Mouse (Mus musculus) G1E-ER4 (cell line): Measurements from ENCODE around the gene Tex33. TPM values are rescaled to one million over a fixed set of nuclear protein-coding genes. Genes with fewer than 3 reads are reported as not detected.

Experiments
- GATA1 ChIP-seq: IDR thresholded peaks from one replicate; pipeline ENCODE4 v1.8.0; 2012; ENCODE audit warnings: low read length, inconsistent platforms
- polyA plus RNA-seq: library from polyadenylated mRNA; stranded (reverse); fragments of >175 nt; gene quantifications from 2 replicates; pipeline ENCODE4 v1.2.3, GENCODE M21; 2012

Gene Tex33
- polyA plus RNA-seq, 1 experiment: not detected

- no peak for TF ChIP-seq GATA1
These were observed 5.6 kb upstream of the Tex33 start for GRCm38 (mm10) chr15:78401345-78401744.

DNA sequence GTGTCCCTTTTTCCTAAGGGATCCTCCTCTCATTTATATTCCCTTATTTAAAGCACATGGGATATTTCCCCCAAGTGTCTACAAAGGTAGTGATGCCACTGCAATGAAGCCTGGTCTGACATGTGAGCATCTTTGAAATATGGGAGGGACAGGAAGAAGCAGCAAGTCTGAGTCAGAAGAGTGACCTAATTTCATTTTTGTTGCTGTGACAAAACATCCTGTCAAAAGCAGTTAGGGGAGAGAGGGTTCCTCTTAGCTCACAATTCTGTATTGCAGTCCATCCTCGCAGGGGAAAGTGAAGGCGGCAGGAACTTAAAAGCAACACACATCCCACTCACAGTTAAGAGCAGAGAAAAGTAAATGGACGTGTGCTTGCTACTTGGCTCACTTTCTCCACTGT, 4.9 kb downstream of the Tex33 start:
- no peak for TF ChIP-seq GATA1

- no peak for TF ChIP-seq GATA1
These were observed 10.1 kb downstream of the Tex33 start for GRCm38 (mm10) chr15:78385564-78385963.

DNA sequence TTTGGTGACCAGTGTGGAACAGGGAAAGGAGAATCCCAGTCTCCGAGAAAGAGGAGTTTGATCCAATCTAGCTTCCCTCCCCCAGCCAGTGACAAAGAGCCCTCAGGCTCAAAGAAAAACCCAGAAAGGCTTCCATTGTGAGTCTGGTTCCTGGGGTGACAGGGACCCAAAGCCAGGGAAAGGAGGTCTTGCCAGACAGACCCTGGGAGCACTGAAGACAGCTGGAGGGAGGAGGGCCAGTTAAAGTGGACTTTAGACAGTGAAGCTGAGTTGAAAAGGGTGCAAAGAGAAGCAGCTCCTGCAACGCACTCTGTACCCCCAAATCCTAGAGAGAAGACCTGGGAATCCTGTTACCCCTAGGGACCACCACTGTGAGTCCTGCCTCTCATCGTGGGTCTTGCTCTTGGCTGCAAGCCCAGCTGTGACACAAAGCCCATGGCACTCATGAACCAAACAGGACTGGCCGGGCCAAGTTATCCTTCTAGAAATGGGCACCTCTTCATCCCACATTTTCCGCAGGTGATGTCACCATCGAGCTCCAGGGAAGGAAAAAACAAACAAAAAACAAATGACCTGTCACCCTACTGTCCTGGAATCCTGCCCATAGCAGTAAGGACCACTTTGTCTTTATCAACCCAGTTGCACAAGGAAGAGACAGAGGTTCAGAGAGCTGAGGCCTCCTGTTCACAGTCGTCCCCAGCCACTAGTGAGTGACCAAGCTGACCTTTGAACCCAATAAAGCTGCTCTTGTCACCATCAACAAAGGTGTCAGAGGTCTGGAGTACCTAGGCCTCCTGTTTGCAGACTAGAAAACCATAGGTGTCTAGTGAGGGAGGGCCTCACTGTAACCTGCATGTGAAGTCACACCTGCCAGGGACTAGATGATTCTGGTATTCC, 11.2 kb downstream of the Tex33 start:
- no peak for TF ChIP-seq GATA1

- TF ChIP-seq GATA1: no peak
These were observed 12.1 kb downstream of the Tex33 start for GRCm38 (mm10) chr15:78383450-78384219.

- TF ChIP-seq GATA1: no peak
These were observed 13.6 kb downstream of the Tex33 start for GRCm38 (mm10) chr15:78382115-78382514.

- no peak for TF ChIP-seq GATA1
These were observed 15.0 kb downstream of the Tex33 start for GRCm38 (mm10) chr15:78380741-78381140.

DNA sequence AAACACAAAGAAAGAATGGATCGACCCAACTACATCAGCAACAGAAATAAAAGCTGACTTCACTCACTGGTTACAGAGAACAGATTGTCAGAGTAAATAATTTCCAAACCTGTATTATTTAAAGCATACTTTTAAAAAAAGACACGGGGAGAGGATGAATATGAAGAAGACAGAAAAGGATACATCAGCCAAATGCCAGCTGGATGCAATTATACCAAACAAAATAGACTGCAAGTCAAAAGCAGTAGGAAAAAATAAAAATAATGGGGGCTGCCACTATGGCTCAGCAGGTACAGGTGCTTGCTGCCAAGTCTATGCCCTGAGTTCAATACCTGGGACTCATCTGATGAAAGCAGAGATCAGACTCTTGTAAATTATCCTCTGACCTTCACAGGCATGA, 15.5 kb downstream of the Tex33 start:
- TF ChIP-seq GATA1: no peak

DNA sequence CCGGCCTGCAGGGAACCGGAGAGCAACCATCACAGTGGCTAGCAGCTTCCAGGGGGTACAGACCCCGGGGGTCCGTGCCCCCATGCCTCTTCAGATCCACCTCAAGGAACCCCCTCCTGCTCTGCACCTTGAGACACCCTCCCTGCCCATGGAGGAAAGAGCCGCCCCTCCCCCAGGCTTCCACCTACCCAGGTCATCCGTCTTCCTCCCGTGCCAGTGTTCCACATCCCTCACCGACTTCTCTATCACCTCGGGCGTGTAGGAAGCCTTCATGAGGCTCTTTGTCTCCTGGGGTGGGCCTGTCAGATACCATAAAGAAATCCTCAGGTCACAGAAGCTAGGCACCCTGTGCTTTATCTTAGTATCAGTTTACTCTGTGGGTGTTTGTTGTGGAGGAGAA, 17.2 kb downstream of the Tex33 start:
- no peak for TF ChIP-seq GATA1

DNA sequence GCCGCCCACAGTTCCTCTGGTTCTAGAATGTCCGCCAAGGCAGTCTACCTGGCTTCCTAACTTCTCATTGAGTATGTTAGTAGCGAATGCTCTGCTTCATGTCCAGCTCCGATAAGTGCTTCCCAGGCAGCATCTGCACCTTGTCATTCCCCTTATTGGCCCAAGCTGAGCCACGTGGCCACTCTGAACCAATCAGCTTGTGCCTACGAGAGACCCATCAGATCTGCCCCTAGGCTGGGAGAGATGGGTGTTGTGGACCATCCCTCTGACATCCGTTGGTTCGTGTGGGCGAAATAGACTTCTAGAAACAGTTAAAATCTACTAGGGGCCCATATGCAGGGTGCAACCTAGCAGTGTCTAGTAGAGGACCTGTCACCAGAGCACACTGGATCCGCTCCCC, 17.9 kb downstream of the Tex33 start:
- TF ChIP-seq GATA1: no peak

GRCm38 (mm10) chr15:78374204-78374603, 21.5 kb downstream of the Tex33 start:
- TF ChIP-seq GATA1: no peak

DNA sequence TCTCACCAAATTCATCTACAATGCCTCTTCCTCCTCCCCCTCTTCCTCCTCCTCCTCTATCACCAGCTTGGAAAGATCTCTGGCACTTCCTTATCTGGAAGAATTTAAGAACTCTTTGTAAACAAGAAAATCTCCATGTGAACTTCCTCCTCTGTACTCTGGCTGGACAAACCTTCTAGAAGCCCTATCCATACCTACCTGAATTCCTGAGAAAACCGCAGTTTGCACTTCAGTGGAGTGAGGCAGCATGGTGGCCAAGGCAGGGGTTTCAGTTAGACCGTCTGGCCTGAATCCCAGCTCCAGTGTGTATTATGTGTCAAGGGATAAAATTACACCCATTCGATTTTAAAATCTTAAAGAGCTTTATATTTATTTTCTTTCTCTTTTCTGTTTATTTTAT, 22.9 kb downstream of the Tex33 start:
- TF ChIP-seq GATA1: no peak

DNA sequence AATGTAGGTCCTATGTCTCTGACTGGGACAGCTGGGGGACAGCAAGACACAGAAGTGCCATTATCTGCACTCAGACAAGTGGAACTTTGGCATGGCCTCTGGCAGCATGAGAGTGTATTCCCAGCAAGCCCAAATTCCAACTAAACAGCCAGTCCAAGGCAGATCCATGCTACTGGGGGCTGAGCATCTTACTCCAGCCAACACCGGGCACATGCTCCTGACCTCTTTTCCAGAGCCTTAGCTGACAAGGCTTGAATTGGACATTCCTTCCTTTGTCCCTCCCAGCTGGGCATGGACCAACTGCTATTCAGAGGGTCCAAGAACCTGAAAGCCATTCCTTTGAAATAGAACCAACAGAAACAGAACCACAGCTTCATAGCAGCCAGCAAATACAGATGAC, 26.1 kb downstream of the Tex33 start:
- TF ChIP-seq GATA1: no peak

GRCm38 (mm10) chr15:78368926-78369346, 26.8 kb downstream of the Tex33 start:
- no peak for TF ChIP-seq GATA1

GRCm38 (mm10) chr15:78367811-78368210, 27.9 kb downstream of the Tex33 start:
- no peak for TF ChIP-seq GATA1

GRCm38 (mm10) chr15:78366875-78367274, 28.8 kb downstream of the Tex33 start:
- no peak for TF ChIP-seq GATA1

DNA sequence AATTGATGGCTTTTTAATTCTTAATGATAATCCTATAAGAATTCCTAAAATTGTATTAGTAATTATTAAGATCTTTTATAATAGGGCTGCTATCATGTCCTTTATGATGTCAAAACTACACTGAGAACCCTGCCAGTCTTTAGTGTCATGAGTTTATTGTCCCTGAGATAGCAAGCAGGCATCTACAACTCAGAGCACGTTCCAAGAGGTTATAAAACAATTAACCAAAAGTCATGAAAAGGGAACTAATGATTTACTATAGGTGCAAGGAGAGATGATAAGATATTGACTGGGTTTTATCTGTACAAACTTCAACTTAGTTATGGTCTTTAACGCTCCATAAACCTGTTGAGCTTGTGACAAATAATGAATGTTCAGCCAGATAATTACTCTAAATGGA, 29.8 kb downstream of the Tex33 start:
- TF ChIP-seq GATA1: no peak

DNA sequence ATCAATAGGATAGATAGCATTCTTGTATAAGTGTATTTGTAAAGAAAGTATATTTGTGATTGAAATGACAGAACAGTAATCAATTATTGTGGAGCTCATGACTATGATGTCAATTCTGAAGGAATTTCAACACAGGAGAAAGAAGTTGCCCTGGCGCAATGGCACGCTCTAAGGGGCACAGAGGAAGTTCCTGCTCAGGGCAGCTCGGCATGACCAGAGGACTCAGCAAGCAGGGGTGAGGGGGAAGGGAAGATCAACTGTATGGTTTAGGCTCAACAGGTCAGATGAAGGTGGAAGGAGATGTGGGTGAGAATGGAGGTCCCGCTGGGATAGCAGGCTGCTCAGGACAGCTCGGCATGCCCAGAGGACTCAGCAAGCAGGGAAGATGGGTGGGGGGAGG, 40.2 kb downstream of the Tex33 start:
- no peak for TF ChIP-seq GATA1
